Mouse (Mus musculus): ENCODE measurements around the gene Mpped2. TPM values are rescaled to one million over a fixed set of nuclear protein-coding genes. Genes with fewer than 3 reads are reported as not detected.

The Mpped2 gene
- total RNA-seq, 2 experiments from 2014 or later: 20.3 to 27.4 TPM

- no peak for DNase-seq
Observed at GRCm38 (mm10) chr2:106745364-106745763, 52.3 kb downstream of the Mpped2 start.

GRCm38 (mm10) chr2:106746211-106746610, 53.1 kb downstream of the Mpped2 start:
- DNase-seq: no peak

GRCm38 (mm10) chr2:106746905-106747304, 53.8 kb downstream of the Mpped2 start:
- no peak for DNase-seq

GRCm38 (mm10) chr2:106747342-106747741, 54.3 kb downstream of the Mpped2 start:
- no peak for DNase-seq

- DNase-seq: no peak
Observed at GRCm38 (mm10) chr2:106750878-106751277, 57.8 kb downstream of the Mpped2 start.

- no peak for DNase-seq
Observed at GRCm38 (mm10) chr2:106753703-106754102, 60.6 kb downstream of the Mpped2 start.

GRCm38 (mm10) chr2:106754696-106755095, 61.6 kb downstream of the Mpped2 start:
- no peak for DNase-seq

GRCm38 (mm10) chr2:106756354-106757103, 63.5 kb downstream of the Mpped2 start:
- no peak for DNase-seq

- DNase-seq: no peak
Observed at GRCm38 (mm10) chr2:106762920-106763319, 69.9 kb downstream of the Mpped2 start.

- DNase-seq: no peak
Observed at GRCm38 (mm10) chr2:106769236-106769635, 76.2 kb downstream of the Mpped2 start.

GRCm38 (mm10) chr2:106772643-106773042, 79.6 kb downstream of the Mpped2 start:
- DNase-seq: no peak

GRCm38 (mm10) chr2:106774251-106775196, 81.5 kb downstream of the Mpped2 start:
- DNase-seq: no peak

- DNase-seq: no peak
Observed at GRCm38 (mm10) chr2:106775994-106776393, 82.9 kb downstream of the Mpped2 start.

GRCm38 (mm10) chr2:106778861-106779516, 85.9 kb downstream of the Mpped2 start:
- DNase-seq: no peak

GRCm38 (mm10) chr2:106781181-106782179, 88.4 kb downstream of the Mpped2 start:
- no peak for DNase-seq

- no peak for DNase-seq
Observed at GRCm38 (mm10) chr2:106783311-106783710, 90.2 kb downstream of the Mpped2 start.

GRCm38 (mm10) chr2:106788055-106788454, 95.0 kb downstream of the Mpped2 start:
- peak; percentile 62 for DNase-seq

- no peak for DNase-seq
Observed at GRCm38 (mm10) chr2:106788573-106788972, 95.5 kb downstream of the Mpped2 start.

- no peak for DNase-seq
Observed at GRCm38 (mm10) chr2:106789694-106790328, 96.7 kb downstream of the Mpped2 start.

GRCm38 (mm10) chr2:106790329-106790701, 97.2 kb downstream of the Mpped2 start:
- DNase-seq: no peak

- DNase-seq: no peak
Observed at GRCm38 (mm10) chr2:106796246-106796645, 103.2 kb downstream of the Mpped2 start.
